Mouse (Mus musculus): ENCODE data around the gene Esp23. TPM values are rescaled to one million over a fixed set of nuclear protein-coding genes. Genes with fewer than 3 reads are reported as not detected.

The Esp23 gene
- not detected in 2 replicates for polyA plus RNA-seq (2012; ENCODE audit: low replicate concordance)

GRCm38 (mm10) chr17:39076937-39077336 lies at the start of gene Esp23:
Esp23 (minus strand) TSS chr17:39077037.

DNA sequence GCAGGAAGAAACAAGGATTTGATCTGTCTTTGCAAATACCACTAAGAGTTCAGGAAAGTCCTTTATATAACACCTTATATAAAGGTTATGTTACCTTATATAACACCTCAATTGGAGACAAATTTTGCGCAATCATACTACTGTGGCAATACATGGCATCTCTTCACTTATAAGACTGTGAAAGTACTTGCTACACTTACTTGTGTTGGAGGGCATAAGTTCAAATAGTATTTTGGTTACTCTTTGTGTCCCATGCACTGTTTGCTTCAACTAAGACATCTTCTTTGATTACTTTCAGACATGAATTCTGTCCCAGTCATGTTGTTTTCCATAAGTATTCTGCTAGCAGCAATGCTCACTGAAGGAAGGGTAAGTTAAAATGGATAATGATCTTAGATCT lies 18.2 kb upstream of the Esp23 start, which contains the start of gene Esp22:
Gene Esp22 (plus strand): TSS at position 301 of the 400 bp plus-strand sequence.

GRCm38 (mm10) chr17:39043241-39043640 lies 33.6 kb downstream of the Esp23 start, which contains the start of gene Gm21903:
Gm21903 (minus strand) TSS chr17:39043341.

GRCm38 (mm10) chr17:39036395-39036794 lies 40.4 kb downstream of the Esp23 start, which contains the start of gene Esp24:
Esp24 (plus strand) TSS chr17:39036695.

Other genes starting within 250 kb of the Esp23 start
- not detected in 2 replicates for gene Esp24, start 40.3 kb downstream of the Esp23 start, polyA plus RNA-seq (2012; ENCODE audit: low replicate concordance)
- gene Gm21903, start 33.7 kb downstream of the Esp23 start, polyA plus RNA-seq (2012; ENCODE audit: low replicate concordance): not detected in 2 replicates
- gene Esp22, start 18.3 kb upstream of the Esp23 start, polyA plus RNA-seq (2012; ENCODE audit: low replicate concordance): not detected in 2 replicates